Mouse (Mus musculus): ENCODE results near the gene Tank. TPM values are rescaled to one million over a fixed set of nuclear protein-coding genes. Genes with fewer than 3 reads are reported as not detected.

Tank gene
- polyA plus RNA-seq, 1 experiment from 2014 or later = 24.1 TPM

DNA sequence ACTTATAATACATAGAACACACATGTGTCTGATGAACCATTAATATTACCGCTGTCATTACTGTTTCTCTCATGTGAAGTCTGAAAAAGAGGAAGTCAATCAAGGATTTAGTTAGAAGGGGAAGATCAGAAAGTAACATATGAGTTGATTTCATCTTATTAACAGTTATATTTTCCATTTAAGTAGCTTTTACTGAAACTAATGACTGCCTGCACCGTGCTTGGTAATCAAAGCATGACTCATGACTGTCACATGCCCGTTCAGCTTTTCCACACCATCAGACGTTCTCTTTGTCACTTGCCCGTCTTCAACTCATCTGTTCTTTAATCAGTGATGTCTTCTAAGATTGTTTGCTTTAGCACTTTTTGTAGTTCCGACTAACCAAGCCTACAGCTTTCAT is 15.2 kb upstream of the Tank start:
- WGBS = 87% methylated on average over 6 of the region's 6 CpGs
- Histone ChIP-seq H3K4me1 (peaks cover 9% of the 10 kb centered on the region), H3K9me3 (replicated peaks) (no peaks in the 10 kb centered on the region), H3K36me3 (no peaks in the 10 kb centered on the region), H3K4me3 (no peak overlapping the region), H3K27me3 (ENCODE audit: low read depth, poor library complexity, severe bottlenecking) (no peaks in the 10 kb centered on the region), H3K27ac (no peak overlapping the region)
- DNase-seq (ENCODE audit: low spot score) = no peak

DNA sequence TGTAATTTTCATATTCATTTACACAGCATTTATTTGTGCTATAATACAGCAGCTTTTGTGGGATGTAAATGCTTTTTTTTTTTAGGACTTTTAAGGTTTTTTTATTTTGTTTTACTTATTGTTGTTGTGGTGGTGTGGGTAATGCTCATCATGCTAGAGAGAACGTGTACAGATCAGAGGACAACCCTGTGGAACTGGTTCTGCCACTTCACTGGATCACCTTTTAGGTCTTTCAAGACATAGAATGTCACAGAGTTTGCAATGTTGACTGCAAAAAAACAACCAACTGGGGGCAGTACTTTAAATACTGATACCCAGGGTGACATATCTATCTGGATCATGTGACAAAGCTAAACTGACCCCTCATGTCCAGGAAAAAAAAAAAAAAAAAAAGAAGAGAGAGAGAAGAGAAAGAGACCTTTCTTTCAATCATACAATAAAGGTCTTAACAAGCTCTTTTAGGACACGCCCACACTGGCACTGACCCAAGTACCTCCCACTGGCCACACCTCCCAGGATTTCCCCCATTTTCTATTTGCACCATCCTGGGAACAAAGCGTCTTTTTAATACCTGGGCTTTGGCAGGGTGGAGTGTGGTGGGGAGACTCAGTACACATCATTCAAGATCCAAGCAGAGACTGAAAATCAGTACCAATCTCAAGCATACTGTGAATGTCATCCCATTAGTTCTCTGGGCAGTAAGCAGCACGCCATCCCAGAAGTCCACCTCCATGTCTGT is 11.2 kb upstream of the Tank start:
- Histone ChIP-seq H3K36me3 (no peaks in the 10 kb centered on the region), H3K27ac (no peak overlapping the region), H3K4me3 (no peak overlapping the region), H3K4me1 (peaks cover 9% of the 10 kb centered on the region), H3K9me3 (replicated peaks) (no peaks in the 10 kb centered on the region), H3K27me3 (ENCODE audit: low read depth, poor library complexity, severe bottlenecking) (no peaks in the 10 kb centered on the region)
- 84% methylated on average over 4 of the region's 4 CpGs for WGBS
- DNase-seq (ENCODE audit: low spot score) = no peak

DNA sequence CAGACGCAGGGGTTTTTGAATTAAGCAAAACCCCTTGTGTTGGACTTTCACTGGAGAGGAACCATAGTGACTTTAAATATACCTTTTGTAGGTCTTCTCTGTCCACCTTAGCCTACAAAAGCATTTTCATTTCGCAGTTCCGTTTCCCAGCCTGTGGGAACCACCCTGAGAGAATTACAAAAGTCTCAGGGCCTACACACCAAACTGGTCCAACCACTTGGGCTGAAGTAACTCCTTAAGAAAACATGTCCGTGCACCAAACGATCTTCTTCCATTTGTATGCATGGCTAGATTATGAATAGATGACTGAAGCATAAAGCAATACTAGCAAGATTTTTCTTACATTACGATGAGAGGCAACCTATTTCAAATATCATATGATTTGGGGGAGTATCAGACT is 9.2 kb upstream of the Tank start:
- Histone ChIP-seq H3K9me3 (replicated peaks) (no peaks in the 10 kb centered on the region), H3K36me3 (no peaks in the 10 kb centered on the region), H3K27ac (no peak overlapping the region), H3K4me3 (no peak overlapping the region), H3K4me1 (peaks cover 9% of the 10 kb centered on the region), H3K27me3 (ENCODE audit: low read depth, poor library complexity, severe bottlenecking) (no peaks in the 10 kb centered on the region)
- no peak for DNase-seq (ENCODE audit: low spot score)
- WGBS = 93% methylated on average over 6 of the region's 6 CpGs

DNA sequence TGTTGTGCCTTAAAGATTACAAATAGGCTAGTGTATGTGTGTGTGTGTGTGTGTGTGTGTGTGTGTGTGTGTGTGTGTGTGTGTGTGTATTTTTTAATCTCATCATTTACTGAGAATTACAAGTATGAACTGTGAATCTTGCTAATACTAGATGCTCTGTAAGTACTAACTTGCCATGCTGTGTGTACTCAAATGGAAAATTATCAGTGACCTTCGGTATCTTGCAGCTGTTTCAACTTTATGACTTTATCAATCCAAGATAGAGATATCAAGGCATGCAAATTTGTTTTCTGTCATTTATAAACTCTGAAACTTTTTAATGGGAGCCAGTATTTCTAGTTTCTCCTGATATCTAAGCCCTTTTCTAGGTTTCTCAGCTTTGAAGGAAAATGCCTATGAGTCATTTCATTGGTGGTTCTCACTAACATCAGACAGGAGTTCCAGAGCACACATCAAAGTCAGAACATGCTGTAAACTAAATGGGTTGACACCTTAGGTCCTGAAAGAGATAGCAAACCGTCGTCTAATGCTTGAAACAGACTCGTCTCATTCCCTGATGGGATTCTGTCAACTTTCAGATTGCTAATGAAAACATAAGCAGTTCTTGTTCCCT is 6.9 kb upstream of the Tank start:
- no peak for DNase-seq (ENCODE audit: low spot score)
- Histone ChIP-seq H3K36me3 (no peaks in the 10 kb centered on the region), H3K4me3 (no peak overlapping the region), H3K4me1 (peaks cover 3% of the 10 kb centered on the region), H3K27ac (no peak overlapping the region), H3K27me3 (ENCODE audit: low read depth, poor library complexity, severe bottlenecking) (no peaks in the 10 kb centered on the region), H3K9me3 (replicated peaks) (no peaks in the 10 kb centered on the region)
- WGBS = 38% methylated on average over 4 of the region's 4 CpGs

DNA sequence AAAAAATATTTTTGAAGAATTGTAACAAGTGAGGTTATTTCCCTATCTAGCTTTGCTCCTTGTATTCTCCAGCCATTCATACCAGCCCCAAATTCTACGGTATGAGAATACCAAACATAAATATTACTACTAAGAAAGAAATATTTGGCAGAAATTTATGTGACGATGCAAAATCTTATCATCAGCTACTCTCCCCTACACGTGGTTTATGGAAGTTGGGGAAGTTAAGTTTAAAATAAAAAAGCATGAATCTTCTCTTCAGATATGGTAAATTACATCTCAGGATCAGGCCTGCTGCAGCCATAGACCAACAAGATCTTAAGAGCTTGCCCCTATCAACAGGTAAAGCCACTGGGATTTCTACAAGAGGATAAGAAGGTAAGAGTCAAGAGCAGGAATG is 1.9 kb upstream of the Tank start:
- Histone ChIP-seq H3K4me3 (no peak overlapping the region), H3K27me3 (ENCODE audit: low read depth, poor library complexity, severe bottlenecking) (no peaks in the 10 kb centered on the region), H3K36me3 (no peaks in the 10 kb centered on the region), H3K9me3 (replicated peaks) (no peaks in the 10 kb centered on the region), H3K4me1 (peaks cover 6% of the 10 kb centered on the region), H3K27ac (no peak overlapping the region)
- 92% methylated on average over 3 of the region's 3 CpGs for WGBS
- no peak for DNase-seq (ENCODE audit: low spot score)

DNA sequence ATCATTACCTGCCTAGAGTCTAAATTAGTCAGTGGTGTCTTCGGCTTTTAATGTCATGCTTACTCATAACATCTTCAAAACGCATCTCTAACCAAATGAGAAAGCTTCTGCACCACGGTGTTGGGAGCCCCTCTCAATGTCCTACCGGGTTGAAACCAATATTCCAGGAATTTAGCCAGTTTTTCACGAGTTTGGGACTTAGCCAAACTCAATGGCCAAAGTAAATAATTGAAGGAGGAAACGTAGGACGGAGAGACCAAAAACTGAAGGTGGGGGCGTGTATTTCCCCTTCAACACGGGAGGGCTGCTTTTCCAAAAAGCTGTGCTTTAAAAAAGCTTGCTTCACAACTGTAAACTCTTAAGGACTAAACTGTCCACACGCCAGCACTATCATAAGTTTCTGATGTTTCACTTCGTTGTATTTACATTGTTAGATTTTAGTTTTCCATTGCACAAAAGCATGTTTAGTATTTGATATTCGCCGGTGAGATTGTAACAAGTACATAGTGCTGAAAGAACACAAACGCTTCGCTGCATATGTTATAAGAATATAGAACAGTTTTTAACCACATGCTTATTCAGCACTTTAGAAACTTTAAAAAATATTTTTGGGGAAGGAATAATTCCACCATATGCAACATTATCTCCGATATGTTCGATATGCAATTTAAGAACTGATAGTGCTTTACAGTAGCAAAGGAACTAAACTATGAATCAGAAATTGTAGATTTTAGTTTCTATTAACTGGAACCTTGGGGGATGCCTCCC is 1.3 kb upstream of the Tank start:
- DNase-seq (ENCODE audit: low spot score) = no peak
- H3K4me3 ChIP-seq = no peak overlapping the region
- WGBS = 89% methylated on average over 17 of the region's 17 CpGs

DNA sequence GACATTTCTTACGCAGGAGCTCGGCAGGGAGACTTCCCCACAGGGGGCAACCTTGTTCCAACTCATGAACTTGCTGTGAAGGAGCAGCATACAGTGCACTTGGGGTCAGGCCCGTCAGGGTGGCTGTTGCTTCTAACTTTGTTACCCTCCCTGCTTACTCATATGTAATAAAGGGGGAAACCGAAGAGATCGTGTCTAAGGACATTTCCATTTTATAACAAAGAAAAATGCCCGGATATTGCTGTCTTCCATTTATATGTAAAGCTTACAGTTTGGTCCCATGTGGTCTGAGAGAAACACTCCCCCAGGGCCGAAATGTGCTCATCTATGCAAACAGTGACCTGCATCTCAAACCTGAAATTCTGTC is 706 bp upstream of the Tank start:
- no peak overlapping the region for H3K4me3 ChIP-seq
- no peaks in the 10 kb centered on the region for H3K36me3 ChIP-seq
- 69% methylated on average over 7 of the region's 7 CpGs for WGBS
- H3K27me3 ChIP-seq (ENCODE audit: low read depth, poor library complexity, severe bottlenecking) = no peaks in the 10 kb centered on the region
- H3K27ac ChIP-seq = no peak overlapping the region
- no peaks in the 10 kb centered on the region for H3K9me3 ChIP-seq (replicated peaks)
- peaks cover 6% of the 10 kb centered on the region for H3K4me1 ChIP-seq
- no peak for DNase-seq (ENCODE audit: low spot score)

More for the DNA sequence above, 1.3 kb upstream of the Tank start:
- no peak overlapping the region for H3K27ac ChIP-seq
- peaks cover 6% of the 10 kb centered on the region for H3K4me1 ChIP-seq
- no peaks in the 10 kb centered on the region for H3K36me3 ChIP-seq
- no peaks in the 10 kb centered on the region for H3K27me3 ChIP-seq (ENCODE audit: low read depth, poor library complexity, severe bottlenecking)
- no peaks in the 10 kb centered on the region for H3K9me3 ChIP-seq (replicated peaks)

DNA sequence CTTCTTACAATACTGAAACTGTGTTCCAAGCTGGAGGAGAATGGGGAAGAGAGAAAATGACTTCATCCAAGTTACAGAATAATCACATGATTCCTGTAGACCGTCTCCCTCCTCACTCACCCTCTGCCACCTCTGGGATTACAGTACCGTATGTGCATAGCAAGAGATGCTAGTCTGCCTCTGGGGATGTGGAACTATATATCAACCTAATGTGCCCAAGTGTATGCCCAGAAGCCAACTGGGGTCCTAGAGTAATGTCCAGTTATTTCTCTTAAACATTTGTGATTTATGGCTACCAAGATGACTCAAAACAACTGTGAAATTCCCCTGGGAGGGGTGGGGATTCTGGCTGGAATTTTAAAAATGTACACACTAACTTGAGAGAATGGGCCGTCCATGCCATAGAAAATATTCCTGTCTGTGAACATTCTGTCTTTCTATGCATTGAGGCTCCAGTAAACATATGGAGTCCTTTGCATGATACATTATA is 1.2 kb downstream of the Tank start:
- no peaks in the 10 kb centered on the region for H3K36me3 ChIP-seq
- H3K4me1 ChIP-seq = peaks cover 6% of the 10 kb centered on the region
- H3K4me3 ChIP-seq = no peak overlapping the region
- H3K9me3 ChIP-seq (replicated peaks) = no peaks in the 10 kb centered on the region
- 69% methylated on average over 3 of the region's 3 CpGs for WGBS
- no peak overlapping the region for H3K27ac ChIP-seq
- no peak for DNase-seq (ENCODE audit: low spot score)
- no peaks in the 10 kb centered on the region for H3K27me3 ChIP-seq (ENCODE audit: low read depth, poor library complexity, severe bottlenecking)

DNA sequence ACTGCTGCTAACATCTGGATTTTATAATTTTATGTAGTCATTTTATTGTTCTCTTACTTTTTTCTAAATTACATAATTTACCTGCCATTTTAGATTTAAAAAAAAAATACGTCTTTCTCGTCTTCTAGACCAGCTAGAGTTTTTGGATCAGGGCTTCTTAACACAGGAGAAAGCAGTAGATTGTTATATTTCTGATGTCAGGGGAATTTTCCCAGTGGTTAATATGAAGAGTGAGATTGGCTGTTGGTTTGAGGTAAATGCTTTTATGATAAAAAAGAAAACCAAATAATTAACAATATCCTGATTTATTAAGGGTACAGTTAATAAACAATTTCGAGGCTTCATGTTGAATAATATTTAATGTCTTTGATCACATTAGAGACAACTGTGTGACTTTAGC is 1.7 kb downstream of the Tank start:
- Histone ChIP-seq H3K9me3 (replicated peaks) (no peaks in the 10 kb centered on the region), H3K4me1 (peaks cover 6% of the 10 kb centered on the region), H3K27ac (no peak overlapping the region), H3K27me3 (ENCODE audit: low read depth, poor library complexity, severe bottlenecking) (no peaks in the 10 kb centered on the region), H3K4me3 (no peak overlapping the region), H3K36me3 (no peaks in the 10 kb centered on the region)
- DNase-seq (ENCODE audit: low spot score) = no peak
- WGBS = 81% methylated on average over 3 of the region's 3 CpGs

DNA sequence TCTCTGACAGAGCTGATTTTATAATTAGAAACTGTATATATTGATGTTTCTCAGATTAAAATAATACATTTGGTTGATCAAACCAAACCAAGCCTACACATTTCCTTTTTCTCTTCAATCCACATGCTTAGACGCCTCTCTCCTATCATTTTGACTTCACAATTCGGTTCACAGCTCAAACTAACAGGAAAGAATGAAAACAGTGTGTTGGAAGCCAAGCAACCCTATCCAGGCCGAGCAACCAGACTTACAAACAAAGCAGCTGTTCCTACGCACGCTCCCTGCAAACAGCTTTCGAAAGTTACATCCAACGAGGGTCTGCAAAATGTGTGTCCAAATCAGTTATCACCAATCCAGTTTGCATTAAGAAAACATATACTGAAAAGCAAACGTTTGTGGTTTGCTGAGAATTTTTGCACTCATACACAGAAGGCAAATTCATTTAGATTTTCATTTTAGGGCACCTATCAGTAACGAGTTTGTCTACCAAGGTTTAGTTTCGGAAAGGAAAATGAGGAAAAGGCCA is 2.2 kb downstream of the Tank start:
- no peaks in the 10 kb centered on the region for H3K27me3 ChIP-seq (ENCODE audit: low read depth, poor library complexity, severe bottlenecking)
- peaks cover 6% of the 10 kb centered on the region for H3K4me1 ChIP-seq
- WGBS = 83% methylated on average over 10 of the region's 10 CpGs
- no peaks in the 10 kb centered on the region for H3K36me3 ChIP-seq
- no peak overlapping the region for H3K4me3 ChIP-seq
- H3K27ac ChIP-seq = no peak overlapping the region
- no peak for DNase-seq (ENCODE audit: low spot score)
- H3K9me3 ChIP-seq (replicated peaks) = no peaks in the 10 kb centered on the region

DNA sequence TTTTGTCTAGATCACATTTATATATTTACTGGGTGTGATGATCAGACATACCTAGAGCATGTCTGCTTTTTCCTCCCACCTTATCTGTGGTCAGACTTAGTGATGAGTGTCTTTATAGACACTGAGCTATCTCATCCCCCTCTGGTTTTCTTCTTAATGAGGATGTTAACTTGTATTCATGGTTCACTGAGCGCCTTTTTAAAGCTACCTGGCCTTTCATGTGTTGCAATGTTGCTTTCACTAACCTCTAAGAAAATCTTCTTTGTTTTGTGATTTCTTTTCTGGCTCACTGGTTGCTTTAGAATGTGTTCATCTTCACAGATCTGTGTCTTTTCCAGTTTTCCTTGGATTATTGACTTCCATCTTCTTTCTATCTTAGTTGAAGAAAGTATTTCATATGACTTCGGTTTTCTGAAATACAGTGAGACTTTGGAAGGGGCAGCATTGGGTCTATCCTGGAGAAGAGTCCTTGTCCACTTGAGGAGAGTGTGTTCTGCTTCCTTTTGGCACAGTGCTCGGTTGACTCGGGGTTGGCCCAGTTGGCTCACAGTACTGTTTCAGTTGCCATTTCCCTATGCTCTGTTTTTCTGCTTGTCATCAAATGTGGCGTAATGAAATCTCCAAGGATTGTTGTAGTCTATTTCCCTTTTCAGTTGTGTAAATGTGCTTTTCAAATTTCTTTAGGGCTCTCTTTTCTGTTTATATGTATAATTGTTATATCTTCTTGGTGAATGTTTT is 4.4 kb downstream of the Tank start:
- Histone ChIP-seq H3K9me3 (replicated peaks) (no peaks in the 10 kb centered on the region), H3K27ac (no peak overlapping the region), H3K4me3 (no peak overlapping the region), H3K27me3 (ENCODE audit: low read depth, poor library complexity, severe bottlenecking) (no peaks in the 10 kb centered on the region), H3K36me3 (no peaks in the 10 kb centered on the region), H3K4me1 (peaks cover 6% of the 10 kb centered on the region)
- DNase-seq (ENCODE audit: low spot score) = no peak
- 95% methylated on average over 5 of the region's 5 CpGs for WGBS

DNA sequence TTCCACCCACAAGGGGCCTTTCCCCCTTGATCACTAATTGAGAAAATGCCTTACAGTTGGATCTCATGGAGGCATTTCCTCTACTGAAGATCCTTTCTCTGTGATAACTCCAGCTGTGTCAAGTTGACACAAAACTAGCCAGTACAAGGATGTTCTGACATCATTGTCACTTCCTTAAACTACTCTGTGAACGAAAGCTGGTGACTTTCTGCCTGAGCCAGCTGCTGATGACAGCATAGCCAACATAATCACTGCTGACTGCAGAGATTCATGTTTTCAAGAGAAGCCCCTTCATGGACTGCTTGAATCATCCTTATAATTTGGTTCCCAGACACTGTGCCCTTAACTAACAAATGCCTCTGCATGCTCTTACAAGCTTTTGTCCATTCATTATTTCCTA is 7.1 kb downstream of the Tank start:
- 83% methylated on average over 1 of the region's 1 CpGs for WGBS
- Histone ChIP-seq H3K27me3 (ENCODE audit: low read depth, poor library complexity, severe bottlenecking) (no peaks in the 10 kb centered on the region), H3K9me3 (replicated peaks) (no peaks in the 10 kb centered on the region), H3K4me3 (no peak overlapping the region), H3K27ac (no peak overlapping the region), H3K4me1 (no peaks in the 10 kb centered on the region), H3K36me3 (no peaks in the 10 kb centered on the region)
- no peak for DNase-seq (ENCODE audit: low spot score)
